In genomic region chr13:76056261-76056724, GRCm38 (mm10) we compare ENCODE assay signal across 1 mouse cellular context.
TF ChIP-seq lines count a peak whose summit lies in the region.

No protein-coding gene starts in this region.

TF ChIP-seq in CH12.LX, 34 proteins besides CTCF, POLR2A, EP300 and RAD21:
- TF ChIP-seq BHLHE40 (IDR thresholded peaks at IDR 0.05; ENCODE audit: low read depth, low read length), result peak; percentile 61
- no peak for TF ChIP-seq NELFE (IDR thresholded peaks at IDR 0.05; ENCODE audit: low read depth, low read length)
